Mouse (Mus musculus): ENCODE data around the gene Gm10644.

GRCm38 (mm10) chr8:83999057-83999705 is 44.2 kb upstream of the Gm10644 start:
- TF ChIP-seq CTCF (IDR thresholded peaks at IDR 0.05; ENCODE audit: borderline replicate concordance, insufficient read depth, low read depth, low read length): no peak
- no peak for TF ChIP-seq POLR2A (IDR thresholded peaks at IDR 0.05; ENCODE audit: borderline replicate concordance, insufficient read depth, low read length)
